Mouse (Mus musculus) left cerebral cortex, adult 6 months (tissue): ENCODE data around the gene Glra2. TPM values are rescaled to one million over a fixed set of nuclear protein-coding genes. Genes with fewer than 3 reads are reported as not detected.

Experiments
- long read RNA-seq, 2 experiments: library from polyadenylated mRNA; unstranded; transcript quantifications; one replicate each; pipeline ENCODE4 v2.0.0; 2019 to 2020
- polyA plus RNA-seq: library from polyadenylated mRNA; unstranded; fragments of <200 nt; fragmentation: Nextera tagmentation; gene quantifications from 2 replicates; pipeline ENCODE4 v1.2.3, GENCODE M21; 2021

Glra2 gene
- polyA plus RNA-seq: 1.2 and 1.8 TPM in 2 replicates
- long read RNA-seq, experiment 1, transcript Glra2-201 (9 exons, 3,150 nt): major isoform, 37 of 59 reads
- long read RNA-seq, experiment 1, partial matches to known transcripts: 5 of 59 reads
- long read RNA-seq, experiment 1, other reads (novel, unspliced or antisense): 17 of 59 reads
- long read RNA-seq, experiment 2, partial matches to known transcripts: 0 of 6 reads
- long read RNA-seq, experiment 2, other reads (novel, unspliced or antisense): 3 of 6 reads

GRCm38 (mm10) chrX:165326939-165327698, at the start of gene Glra2:
Gene Glra2 (minus strand): TSS chrX:165327393.

